Mouse (Mus musculus): ENCODE data around the gene Cntn2. TPM values are rescaled to one million over a fixed set of nuclear protein-coding genes. Genes with fewer than 3 reads are reported as not detected.
"Not testable (repeated sequence)": the region's sequence is repeated elsewhere in the genome, so short reads cannot be mapped to it uniquely, and the experiment has no call there.

The Cntn2 gene
- polyA plus RNA-seq, 1 experiment from 2014 or later, result 67.5 TPM

GRCm38 (mm10) chr1:132483759-132484158 is 59.3 kb downstream of the Cntn2 start:
- Histone ChIP-seq H3K27me3 (no peaks in the 10 kb centered on the region), H3K4me1 (replicated peaks) (peaks cover 13% of the 10 kb centered on the region), H3K36me3 (peaks cover 24% of the 10 kb centered on the region), H3K27ac (no peak overlapping the region), H3K4me2 (no peak overlapping the region), H3K4me3 (no peak overlapping the region), H3K9me3 (no peaks in the 10 kb centered on the region), H3K9ac (no peak overlapping the region)
- ATAC-seq (ENCODE audit: low FRiP score), result no peak
- WGBS, result 93% methylated on average over 6 of the region's 6 CpGs

- Histone ChIP-seq H3K9me3 (no peaks in the 10 kb centered on the region), H3K27ac (no peak overlapping the region), H3K9ac (no peak overlapping the region), H3K4me1 (replicated peaks) (peaks cover 18% of the 10 kb centered on the region), H3K4me3 (no peak overlapping the region), H3K36me3 (peaks cover 18% of the 10 kb centered on the region), H3K27me3 (no peaks in the 10 kb centered on the region), H3K4me2 (no peak overlapping the region)
- ATAC-seq (ENCODE audit: low FRiP score), result no peak
- WGBS, result 93% methylated on average over 3 of the region's 3 CpGs
Observed at GRCm38 (mm10) chr1:132483234-132483633, 59.8 kb downstream of the Cntn2 start.

- 93% methylated on average over 2 of the region's 2 CpGs for WGBS
Observed at GRCm38 (mm10) chr1:132481619-132482018, 61.4 kb downstream of the Cntn2 start.

DNA sequence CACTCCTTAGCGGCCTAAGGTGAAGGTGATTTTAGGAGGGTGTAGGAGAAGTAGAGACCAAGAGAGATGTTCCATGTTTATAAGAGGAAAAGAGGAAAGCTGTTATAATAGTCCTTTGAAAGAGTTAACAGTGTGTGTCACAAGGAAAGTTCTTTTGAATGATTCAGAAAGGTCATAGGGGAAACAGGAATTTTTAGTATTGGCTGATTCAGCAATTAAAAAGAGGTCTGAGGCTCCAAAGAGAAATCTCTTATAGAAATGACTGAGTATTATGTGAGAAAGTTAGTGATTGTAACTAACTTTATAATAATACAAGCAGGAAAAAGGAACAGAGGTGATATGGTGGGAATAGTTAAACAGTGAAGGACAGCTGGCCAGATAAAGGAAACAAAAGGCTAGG is 63.6 kb downstream of the Cntn2 start:
- no peak overlapping the region for H3K4me3 ChIP-seq
- peaks cover 33% of the 10 kb centered on the region for H3K4me1 ChIP-seq (replicated peaks)
- no peak for ATAC-seq (ENCODE audit: low FRiP score)
- no peaks in the 10 kb centered on the region for H3K27me3 ChIP-seq
- no peak overlapping the region for H3K4me2 ChIP-seq
- 89% methylated on average over 1 of the region's 1 CpGs for WGBS
- H3K36me3 ChIP-seq, result no peaks in the 10 kb centered on the region
- no peak overlapping the region for H3K9ac ChIP-seq
- no peak overlapping the region for H3K27ac ChIP-seq
- H3K9me3 ChIP-seq, result no peaks in the 10 kb centered on the region

More at GRCm38 (mm10) chr1:132481619-132482018, 61.4 kb downstream of the Cntn2 start:
- ATAC-seq (ENCODE audit: low FRiP score), result no peak
- Histone ChIP-seq H3K9me3 (no peaks in the 10 kb centered on the region), H3K4me2 (no peak overlapping the region), H3K9ac (no peak overlapping the region), H3K36me3 (peaks cover 7% of the 10 kb centered on the region), H3K4me3 (no peak overlapping the region), H3K4me1 (replicated peaks) (peaks cover 24% of the 10 kb centered on the region), H3K27me3 (no peaks in the 10 kb centered on the region), H3K27ac (no peak overlapping the region)

DNA sequence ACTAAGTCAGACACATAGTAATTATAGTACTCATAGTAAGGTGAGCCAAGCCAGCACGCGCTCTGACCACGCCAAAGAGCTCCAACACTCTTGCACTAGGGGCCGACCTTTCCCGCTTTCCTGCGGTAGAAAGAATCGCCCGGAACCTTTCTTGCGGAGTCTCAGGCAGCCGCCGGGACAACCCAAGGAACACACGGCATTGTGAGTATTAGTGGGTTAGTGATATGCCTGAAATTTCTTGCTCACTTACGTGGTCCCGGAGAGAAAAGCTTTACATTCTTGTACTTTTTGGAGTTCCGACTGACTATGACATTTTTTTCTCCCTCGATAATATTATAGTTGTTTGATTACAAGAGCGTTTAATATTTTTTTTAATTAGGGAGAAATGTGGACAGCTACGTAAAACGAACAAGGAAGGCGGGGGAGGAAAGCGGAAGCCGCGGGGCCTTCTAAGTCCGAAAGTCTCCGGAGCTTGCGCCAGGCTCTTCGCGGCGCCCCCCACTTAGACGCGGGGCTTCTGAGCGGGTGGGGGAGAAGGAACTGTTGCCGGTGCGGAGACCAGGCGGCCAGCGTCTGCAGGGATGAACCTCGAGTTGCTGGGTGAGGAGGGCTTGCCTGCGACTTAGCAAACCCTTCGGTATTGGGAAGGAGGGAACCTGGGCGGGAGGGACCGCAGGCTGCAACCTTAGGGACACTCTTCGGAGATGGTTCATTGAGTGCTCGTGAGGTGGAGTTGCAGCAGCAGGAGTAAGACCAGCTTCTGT is 65.9 kb downstream of the Cntn2 start, which contains the start of gene Rbbp5:
Gene Rbbp5 (plus strand): TSS at position 438 of the 764 bp plus-strand sequence.
- H3K4me3 ChIP-seq, result peak within 1 kb of the TSS; percentile 82
- ATAC-seq (ENCODE audit: low FRiP score), result peak; percentile 88
- peaks cover 33% of the 10 kb centered on the region for H3K4me1 ChIP-seq (replicated peaks)
- H3K27me3 ChIP-seq, result no peaks in the 10 kb centered on the region
- under 1% methylated on average over 43 of the region's 43 CpGs for WGBS
- no peaks in the 10 kb centered on the region for H3K9me3 ChIP-seq
- peak within 1 kb of the TSS; percentile 87 for H3K9ac ChIP-seq
- H3K27ac ChIP-seq, result peak within 1 kb of the TSS; percentile 73
- H3K36me3 ChIP-seq, result no peaks in the 10 kb centered on the region
- H3K4me2 ChIP-seq, result peak within 1 kb of the TSS; percentile 82

DNA sequence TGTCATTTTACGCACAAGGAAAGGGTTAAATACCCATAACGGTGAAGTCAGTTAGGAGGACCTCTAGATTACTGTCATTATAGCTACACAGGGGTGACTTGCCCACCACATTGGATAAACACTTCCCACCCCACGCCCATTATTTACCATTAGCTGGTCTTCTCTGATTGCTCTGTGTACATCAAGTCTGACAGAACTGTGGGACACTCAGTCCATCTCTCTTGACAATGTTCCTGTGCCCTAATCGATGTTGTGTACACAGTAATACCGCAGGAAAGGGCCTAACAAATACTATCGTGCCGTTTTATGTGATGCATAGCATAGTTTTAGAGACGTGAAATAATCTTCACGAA is 66.5 kb downstream of the Cntn2 start:
- no peaks in the 10 kb centered on the region for H3K9me3 ChIP-seq
- H3K36me3 ChIP-seq, result no peaks in the 10 kb centered on the region
- peak overlapping the region; percentile 82 for H3K4me3 ChIP-seq
- peaks cover 33% of the 10 kb centered on the region for H3K4me1 ChIP-seq (replicated peaks)
- peak overlapping the region; percentile 87 for H3K9ac ChIP-seq
- H3K27me3 ChIP-seq, result no peaks in the 10 kb centered on the region
- ATAC-seq (ENCODE audit: low FRiP score), result peak; percentile 58
- peak overlapping the region; percentile 82 for H3K4me2 ChIP-seq
- H3K27ac ChIP-seq, result peak overlapping the region; percentile 73
- 6% methylated on average over 9 of the region's 9 CpGs for WGBS

DNA sequence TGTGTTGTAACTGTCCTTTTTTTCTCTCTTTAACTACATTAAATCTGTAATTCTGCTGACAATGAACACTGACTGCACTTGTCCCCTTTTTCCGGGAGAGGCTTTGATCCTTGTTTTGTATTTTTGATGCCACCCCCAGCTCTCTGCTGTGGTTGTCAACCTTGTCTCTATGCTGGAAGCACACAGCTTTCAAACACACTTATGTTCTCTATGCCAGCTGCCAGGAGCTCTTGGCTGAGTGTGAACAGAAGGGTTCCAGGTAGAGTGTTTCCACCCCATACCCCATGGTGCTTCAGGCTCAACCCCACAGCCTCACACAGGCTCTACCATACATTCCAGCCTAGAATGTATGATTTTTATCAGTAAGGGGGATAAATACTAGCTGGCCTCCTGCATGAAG is 68.6 kb downstream of the Cntn2 start:
- Histone ChIP-seq H3K4me3 (no peak overlapping the region), H3K4me2 (no peak overlapping the region), H3K27me3 (no peaks in the 10 kb centered on the region), H3K27ac (no peak overlapping the region), H3K4me1 (replicated peaks) (peaks cover 26% of the 10 kb centered on the region), H3K9ac (no peak overlapping the region), H3K36me3 (no peaks in the 10 kb centered on the region), H3K9me3 (no peaks in the 10 kb centered on the region)
- WGBS, result 83% methylated on average over 1 of the region's 1 CpGs
- ATAC-seq (ENCODE audit: low FRiP score), result no peak

GRCm38 (mm10) chr1:132472537-132472936 is 70.5 kb downstream of the Cntn2 start:
- no peak overlapping the region for H3K4me3 ChIP-seq
- ATAC-seq (ENCODE audit: low FRiP score), result no peak
- peaks cover 9% of the 10 kb centered on the region; the same call in 1 of the 2 replicates for H3K4me1 ChIP-seq (replicated peaks)
- no peaks in the 10 kb centered on the region for H3K36me3 ChIP-seq
- no peaks in the 10 kb centered on the region for H3K27me3 ChIP-seq
- H3K9me3 ChIP-seq, result no peaks in the 10 kb centered on the region
- 68% methylated on average over 5 of the region's 5 CpGs for WGBS
- H3K9ac ChIP-seq, result no peak overlapping the region
- no peak overlapping the region for H3K27ac ChIP-seq
- no peak overlapping the region for H3K4me2 ChIP-seq

DNA sequence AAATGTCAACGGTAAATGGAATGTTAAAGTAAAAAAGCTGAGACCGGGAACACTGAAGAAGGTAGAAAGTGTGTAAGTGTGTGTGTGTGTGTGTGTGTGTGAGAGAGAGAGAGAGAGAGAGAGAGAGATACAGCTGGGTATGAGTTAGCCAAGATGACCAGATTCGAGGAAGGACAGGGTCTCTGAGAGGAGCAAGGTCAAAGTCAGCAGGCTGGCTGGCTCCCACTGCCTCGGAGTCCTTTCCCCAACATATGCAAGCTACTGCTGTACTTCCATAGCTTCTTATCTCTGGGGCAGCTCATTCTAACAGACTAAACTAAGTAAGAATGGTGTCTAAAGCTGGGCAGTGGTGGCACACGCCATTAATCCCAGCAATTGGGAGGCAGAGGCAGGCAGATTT is 71.6 kb downstream of the Cntn2 start:
- Histone ChIP-seq H3K36me3 (peaks cover 8% of the 10 kb centered on the region), H3K4me2 (no peak overlapping the region), H3K4me1 (replicated peaks) (peaks cover 8% of the 10 kb centered on the region; the same call in 1 of the 2 replicates), H3K4me3 (no peak overlapping the region), H3K9me3 (no peaks in the 10 kb centered on the region), H3K9ac (no peak overlapping the region), H3K27me3 (no peaks in the 10 kb centered on the region), H3K27ac (no peak overlapping the region)
- WGBS, result 87% methylated on average over 5 of the region's 5 CpGs
- no peak for ATAC-seq (ENCODE audit: low FRiP score)

GRCm38 (mm10) chr1:132471032-132471431 is 72.0 kb downstream of the Cntn2 start:
- Histone ChIP-seq H3K27ac (no peak overlapping the region), H3K9me3 (no peaks in the 10 kb centered on the region), H3K4me1 (replicated peaks) (peaks cover 6% of the 10 kb centered on the region; the same call in 1 of the 2 replicates), H3K36me3 (peaks cover 10% of the 10 kb centered on the region), H3K9ac (no peak overlapping the region), H3K4me2 (no peak overlapping the region), H3K4me3 (no peak overlapping the region), H3K27me3 (no peaks in the 10 kb centered on the region)
- WGBS, result 97% methylated on average over 2 of the region's 2 CpGs
- ATAC-seq (ENCODE audit: low FRiP score), result no peak

DNA sequence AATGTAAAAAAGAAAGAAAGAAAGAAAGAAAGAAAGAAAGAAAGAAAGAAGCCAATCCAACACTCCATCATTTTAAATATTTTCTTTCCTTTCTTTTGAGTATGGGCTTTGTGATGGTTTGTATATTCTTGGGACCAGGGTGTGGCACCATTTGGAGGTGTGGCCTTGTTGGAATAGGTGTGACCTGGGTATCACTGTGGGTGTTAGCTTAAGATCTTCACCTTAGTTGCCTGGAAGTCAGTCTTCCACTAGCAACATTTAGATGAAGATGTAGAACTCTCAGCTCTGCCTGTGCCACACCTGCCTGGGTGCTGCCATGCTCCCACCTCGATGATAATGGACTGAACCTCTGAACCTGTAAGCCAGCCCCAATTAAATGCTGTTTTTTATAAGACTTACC is 73.0 kb downstream of the Cntn2 start:
- not testable (repeated sequence) for H3K9me3 ChIP-seq; H3K27ac ChIP-seq; H3K9ac ChIP-seq; H3K4me3 ChIP-seq; H3K4me1 ChIP-seq (replicated peaks); H3K27me3 ChIP-seq; H3K4me2 ChIP-seq; ATAC-seq (ENCODE audit: low FRiP score)
- H3K36me3 ChIP-seq, result peaks cover 20% of the 10 kb centered on the region
- WGBS, result 92% methylated on average over 1 of the region's 1 CpGs

GRCm38 (mm10) chr1:132469519-132469918 is 73.5 kb downstream of the Cntn2 start:
- Histone ChIP-seq H3K27me3 (no peaks in the 10 kb centered on the region), H3K4me1 (replicated peaks) (no peaks in the 10 kb centered on the region), H3K9ac (no peak overlapping the region), H3K27ac (no peak overlapping the region), H3K4me3 (no peak overlapping the region), H3K9me3 (no peaks in the 10 kb centered on the region), H3K4me2 (no peak overlapping the region), H3K36me3 (peaks cover 25% of the 10 kb centered on the region)
- 90% methylated on average over 7 of the region's 7 CpGs for WGBS
- ATAC-seq (ENCODE audit: low FRiP score), result no peak

DNA sequence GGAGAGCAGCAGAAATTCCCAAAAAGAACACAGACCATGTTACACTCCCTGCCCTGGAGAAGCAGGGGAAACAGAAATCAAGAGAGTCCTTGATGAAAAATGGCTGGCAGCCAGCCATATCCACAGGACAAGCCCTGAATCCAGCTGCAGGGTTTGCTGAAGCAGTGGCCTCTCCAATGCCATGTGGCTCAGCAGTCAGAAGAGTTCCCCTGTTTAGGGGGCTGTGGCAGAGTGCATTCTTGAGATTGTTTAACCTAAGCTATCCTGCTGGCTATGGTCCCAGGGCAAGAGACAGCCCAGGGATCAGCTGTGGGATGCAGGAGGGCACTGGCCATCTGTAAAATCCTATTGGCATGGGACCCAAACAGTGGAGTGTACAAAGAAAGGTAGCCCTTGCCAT is 74.1 kb downstream of the Cntn2 start:
- H3K9ac ChIP-seq, result no peak overlapping the region
- no peaks in the 10 kb centered on the region for H3K9me3 ChIP-seq
- no peak overlapping the region for H3K4me2 ChIP-seq
- H3K27me3 ChIP-seq, result no peaks in the 10 kb centered on the region
- no peak overlapping the region for H3K27ac ChIP-seq
- H3K4me3 ChIP-seq, result no peak overlapping the region
- H3K36me3 ChIP-seq, result peaks cover 31% of the 10 kb centered on the region
- ATAC-seq (ENCODE audit: low FRiP score), result no peak
- H3K4me1 ChIP-seq (replicated peaks), result no peaks in the 10 kb centered on the region

All from hindbrain, embryonic 13.5 days (tissue).